Mouse (Mus musculus): ENCODE measurements at regions not wholly inside any gene's neighbourhood (a gene's known extent, or its start where the extent isn't known, plus 50 kb on each side); places are given as distances from the start of the nearest gene placed in this dataset.

DNA sequence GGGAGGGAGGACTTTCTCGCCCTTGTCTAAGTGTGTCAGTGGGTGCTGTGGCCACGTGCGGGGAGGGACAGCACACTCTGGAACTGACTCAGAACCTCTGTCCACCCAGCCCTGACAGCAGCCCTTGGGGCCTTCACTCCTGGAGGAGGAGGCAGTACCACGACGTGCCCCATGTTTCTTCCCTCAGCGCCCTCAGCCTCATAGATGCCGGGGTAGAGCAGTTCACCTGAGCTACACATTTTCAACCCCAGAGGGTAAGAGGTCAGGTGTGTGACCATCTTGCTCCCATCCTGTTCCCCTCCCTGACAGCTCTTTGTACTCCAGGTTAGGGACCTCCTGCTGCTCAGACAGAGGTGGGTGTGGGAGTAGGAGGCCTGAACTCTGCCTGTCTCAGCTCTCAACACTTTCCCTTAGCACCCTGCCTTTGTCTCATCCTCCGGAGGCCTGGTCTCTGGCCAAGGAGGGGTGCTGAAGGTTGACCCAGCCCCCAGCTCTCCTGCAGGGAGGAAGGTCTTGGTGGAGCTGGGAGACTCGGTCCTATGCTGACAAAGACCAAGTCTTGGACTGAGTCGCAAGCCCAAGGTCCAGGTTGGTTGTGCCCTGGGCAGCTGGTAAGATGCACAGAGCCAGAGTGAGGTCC lies 107.4 kb upstream of the Haao start:
- intact Hi-C loops (cut with DNase I) = loop anchor here (2.0 kb wide), 1 partner anchor 36 kb away; no protein-coding TSS in a partner anchor
- DNase-seq = peak in 1 of 2 experiments; percentile 27

- intact Hi-C loops (cut with DNase I) = loop anchor here (2.0 kb wide), 1 partner anchor 36 kb away; no protein-coding TSS in a partner anchor
- DNase-seq = peak; percentile 83 to 84
These were observed 106.7 kb upstream of the Haao start for GRCm38 (mm10) chr17:83954291-83955057.

GRCm38 (mm10) chr17:83953656-83954055 lies 105.9 kb upstream of the Haao start:
- intact Hi-C loops (cut with DNase I) = loop anchor here (2.0 kb wide), 1 partner anchor 35 kb away; no protein-coding TSS in a partner anchor
- peak in 1 of 2 experiments; percentile 41 for DNase-seq

- no peak for DNase-seq
- intact Hi-C loops (cut with DNase I) = no loop called here
These were observed 99.0 kb upstream of the Haao start for GRCm38 (mm10) chr17:83946718-83947117.

GRCm38 (mm10) chr17:83939344-83939743 lies 91.6 kb upstream of the Haao start:
- no peak for DNase-seq
- intact Hi-C loops (cut with DNase I) = no loop called here

- peak; percentile 63 to 70 for DNase-seq
- intact Hi-C loops (cut with DNase I) = no loop called here
These were observed 91.0 kb upstream of the Haao start for GRCm38 (mm10) chr17:83938671-83939244.

DNA sequence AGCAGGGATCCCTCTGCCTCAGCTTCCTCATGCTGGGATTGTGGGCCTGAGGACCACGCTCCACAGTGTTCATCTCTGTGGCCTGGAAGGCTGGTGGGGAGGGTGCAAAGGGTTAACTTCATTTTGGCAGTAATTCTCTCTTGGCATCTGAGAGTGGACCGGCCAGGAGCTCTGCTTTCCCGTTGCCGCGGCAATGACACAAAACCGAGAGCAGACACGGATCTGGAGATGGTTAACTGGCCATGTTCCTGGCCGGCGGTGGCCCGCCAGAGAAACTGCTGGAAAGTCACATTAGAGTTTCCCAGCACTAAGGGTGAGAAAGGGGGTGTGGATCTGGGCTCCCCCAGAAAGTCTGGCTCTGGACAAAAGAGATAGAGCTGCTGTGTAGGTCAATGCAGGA lies 89.8 kb upstream of the Haao start:
- intact Hi-C loops (cut with DNase I) = no loop called here
- DNase-seq = peak; percentile 80

DNA sequence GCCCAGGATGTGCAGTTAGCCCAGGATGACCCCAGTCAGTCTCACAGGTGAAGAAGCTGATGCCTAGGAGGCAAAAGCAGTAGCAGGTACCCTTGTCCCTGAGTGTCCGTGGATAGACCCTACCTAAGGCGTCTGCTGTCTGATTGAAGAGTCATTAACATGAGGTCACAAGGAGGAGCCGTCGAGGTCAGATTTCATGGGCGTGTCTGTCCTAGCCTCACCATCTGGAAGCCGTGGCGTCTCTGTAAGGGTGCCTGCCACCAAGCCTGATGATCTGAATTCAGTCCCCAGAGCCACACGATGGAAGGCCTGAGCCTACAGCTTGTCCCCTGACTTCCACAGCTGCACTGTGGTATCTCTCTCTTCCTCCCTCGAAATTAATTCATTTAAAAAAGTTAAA lies 88.9 kb upstream of the Haao start:
- intact Hi-C loops (cut with DNase I) = no loop called here
- DNase-seq = no peak

- intact Hi-C loops (cut with DNase I) = no loop called here
- DNase-seq = no peak
These were observed 88.2 kb upstream of the Haao start for GRCm38 (mm10) chr17:83935969-83936368.

DNA sequence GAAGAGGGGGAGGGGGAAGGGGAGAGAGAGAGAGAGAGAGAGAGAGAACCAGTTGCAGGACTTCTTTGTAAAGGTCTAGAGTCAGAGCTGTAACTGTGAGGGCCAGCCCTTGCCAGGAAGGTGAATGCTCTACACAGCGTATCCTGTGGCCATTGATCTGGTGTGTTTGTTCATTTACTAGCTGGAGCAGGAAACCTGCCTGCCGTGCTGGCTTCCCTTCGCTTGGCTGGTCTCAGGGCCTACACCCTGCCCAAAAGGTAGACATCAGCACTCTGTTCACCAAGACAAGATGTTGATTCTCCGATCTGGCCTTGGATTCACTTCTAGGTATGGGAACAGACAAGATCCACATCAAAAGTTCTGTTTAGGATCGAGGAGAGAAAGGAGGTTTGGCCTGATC lies 87.5 kb upstream of the Haao start:
- DNase-seq = no peak
- intact Hi-C loops (cut with DNase I) = no loop called here

DNA sequence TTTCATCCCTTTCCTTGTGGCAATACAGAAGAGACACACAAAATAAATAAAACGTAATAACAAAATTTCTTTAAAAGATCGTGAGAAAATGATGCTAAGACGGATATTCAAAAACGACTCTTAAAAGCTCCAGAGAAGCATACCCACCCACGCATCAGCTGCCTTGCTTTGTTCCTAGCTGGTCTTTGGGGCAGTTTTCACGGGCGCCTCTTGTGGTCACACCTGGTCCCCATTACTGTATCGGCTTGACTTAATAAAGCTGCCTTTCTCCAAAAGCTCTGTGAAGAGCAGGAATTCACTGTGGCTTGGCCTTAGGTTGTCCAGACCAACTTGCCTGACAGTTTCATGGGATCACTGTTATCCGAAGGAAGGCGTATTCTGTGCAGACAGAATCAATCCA lies 86.0 kb upstream of the Haao start:
- no peak for DNase-seq
- intact Hi-C loops (cut with DNase I) = no loop called here

DNA sequence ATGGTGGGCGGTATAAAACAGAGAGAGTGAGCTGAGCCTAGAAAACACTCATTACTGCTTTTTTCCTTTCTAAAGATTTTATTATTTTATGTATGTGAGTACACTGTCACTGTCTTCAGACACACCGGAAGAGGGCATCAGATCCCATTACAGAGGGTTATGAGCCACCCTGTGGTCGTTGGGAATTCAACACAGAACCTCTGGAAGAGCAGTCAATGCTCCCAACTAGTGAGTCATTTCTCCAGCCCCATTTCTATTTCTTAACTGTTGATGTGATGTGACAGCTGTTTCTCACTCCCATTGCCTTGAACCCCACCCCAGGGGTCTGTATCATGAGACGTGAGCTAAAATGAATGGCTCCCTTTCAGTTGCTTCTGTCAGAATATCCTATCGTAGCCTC lies 82.6 kb upstream of the Haao start:
- intact Hi-C loops (cut with DNase I) = no loop called here
- DNase-seq = no peak

- intact Hi-C loops (cut with DNase I) = no loop called here
- no peak for DNase-seq
These were observed 80.1 kb upstream of the Haao start for GRCm38 (mm10) chr17:83927749-83928387.

GRCm38 (mm10) chr17:83924259-83924922 lies 76.6 kb upstream of the Haao start:
- no peak for DNase-seq
- intact Hi-C loops (cut with DNase I) = no loop called here

DNA sequence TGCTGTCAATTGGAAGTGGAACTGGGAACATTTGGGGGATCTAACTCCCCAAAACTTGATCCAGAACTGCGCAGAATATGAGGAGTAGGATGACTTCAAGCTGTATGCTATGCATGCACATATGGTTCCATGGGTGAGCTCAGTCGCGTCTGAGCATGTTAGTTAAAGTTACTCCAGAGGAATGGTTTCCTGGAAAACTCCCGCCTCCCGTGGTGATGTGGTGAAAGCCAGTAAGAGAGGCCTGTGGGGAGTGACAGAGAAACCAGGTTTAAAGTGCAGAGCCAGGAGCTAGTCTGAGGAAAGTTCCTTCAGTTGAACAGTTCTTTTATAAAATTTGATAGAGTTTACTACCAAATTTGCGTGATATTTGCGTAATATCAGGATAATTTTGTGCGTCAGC lies 73.1 kb upstream of the Haao start:
- intact Hi-C loops (cut with DNase I) = no loop called here
- DNase-seq = no peak

DNA sequence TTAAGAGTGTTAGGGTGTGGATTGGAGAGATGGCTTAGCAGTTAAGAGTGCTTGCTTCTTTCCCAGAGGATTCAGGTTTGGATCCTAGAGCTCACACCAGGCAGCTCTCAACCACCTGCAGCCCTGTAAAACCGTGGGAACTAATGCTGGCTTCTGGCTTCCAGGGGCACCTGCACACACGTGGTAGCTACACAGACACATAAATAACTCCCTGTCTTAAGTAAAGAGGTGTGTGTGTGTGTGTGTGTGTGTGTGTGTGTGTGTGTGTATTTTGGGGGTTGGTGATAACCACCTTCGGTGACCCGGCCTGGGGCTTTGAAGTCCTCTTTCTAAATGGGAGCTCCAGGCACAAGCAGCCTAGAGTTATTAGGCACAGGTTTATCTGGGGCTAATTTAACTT lies 72.5 kb upstream of the Haao start:
- DNase-seq = no peak
- intact Hi-C loops (cut with DNase I) = no loop called here

GRCm38 (mm10) chr17:83918413-83919139 lies 70.8 kb upstream of the Haao start:
- peak; percentile 63 to 66 for DNase-seq
- intact Hi-C loops (cut with DNase I) = loop anchor here (2.0 kb wide), 1 partner anchor 36 kb away; no protein-coding TSS in a partner anchor

- intact Hi-C loops (cut with DNase I) = loop anchor here (2.0 kb wide), 1 partner anchor 37 kb away; no protein-coding TSS in a partner anchor
- DNase-seq = no peak
These were observed 70.0 kb upstream of the Haao start for GRCm38 (mm10) chr17:83917781-83918180.

GRCm38 (mm10) chr17:83916684-83917166 lies 69.0 kb upstream of the Haao start:
- peak; percentile 85 to 87 for DNase-seq
- intact Hi-C loops (cut with DNase I) = no loop called here

- no peak for DNase-seq
These were observed 67.3 kb upstream of the Haao start for GRCm38 (mm10) chr17:83915034-83915433.

More at GRCm38 (mm10) chr17:83915034-83915433, 67.3 kb upstream of the Haao start:
- intact Hi-C loops (cut with DNase I) = no loop called here
